Mouse (Mus musculus) lung, postnatal 14 days (tissue): Measurements from ENCODE around the gene Dqx1.

Source experiments
- DNase-seq: peaks from one replicate; pipeline ENCODE4 v3.0.0; 2021

The Dqx1 gene

GRCm38 (mm10) chr6:83057790-83058189 lies at the start of gene Dqx1:
Gene Dqx1 (plus strand): TSS chr6:83057844.
- no peak for DNase-seq

GRCm38 (mm10) chr6:83008659-83009058 lies 49.0 kb upstream of the Dqx1 start:
- peak; percentile 32 for DNase-seq

DNA sequence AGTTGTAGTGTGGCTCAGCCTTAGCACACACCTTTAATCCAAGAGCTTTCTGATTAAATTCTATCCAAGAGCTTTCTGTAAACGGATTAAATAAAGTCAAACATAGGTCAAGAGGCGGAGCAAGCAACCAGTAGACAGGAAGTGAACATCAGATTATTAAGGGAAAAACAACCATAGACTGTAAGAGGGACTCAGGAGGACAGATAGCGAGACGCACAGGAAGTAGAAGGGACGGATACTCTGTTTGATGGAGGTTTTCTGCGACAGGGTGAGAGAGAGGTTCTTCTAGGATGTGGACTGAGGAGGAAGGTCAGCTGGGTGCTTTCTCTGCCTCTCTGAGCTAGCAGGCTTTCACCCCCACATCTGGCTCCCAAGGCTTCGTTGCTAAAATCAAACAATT lies 47.6 kb upstream of the Dqx1 start:
- DNase-seq = no peak

GRCm38 (mm10) chr6:83011255-83011654 lies 46.4 kb upstream of the Dqx1 start:
- no peak for DNase-seq

DNA sequence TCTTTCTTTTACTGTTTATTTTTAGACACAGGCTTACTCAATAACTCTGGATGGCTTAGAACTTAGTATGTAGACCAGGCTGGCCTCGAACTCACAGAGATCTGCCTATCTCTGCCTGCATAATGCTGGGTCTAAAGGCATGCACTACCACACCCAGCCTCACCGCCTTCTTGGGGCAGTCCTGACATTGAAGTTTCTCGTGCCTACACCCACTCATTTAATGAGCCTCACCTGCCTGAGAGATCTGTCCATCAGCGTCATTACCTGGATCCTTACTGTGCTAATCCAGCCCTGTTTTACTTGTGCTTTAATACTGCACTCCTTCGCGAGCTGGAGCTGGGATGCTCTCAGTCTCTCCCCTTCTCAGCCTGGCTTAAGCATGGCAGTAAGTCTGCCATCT lies 45.9 kb upstream of the Dqx1 start:
- DNase-seq = no peak

DNA sequence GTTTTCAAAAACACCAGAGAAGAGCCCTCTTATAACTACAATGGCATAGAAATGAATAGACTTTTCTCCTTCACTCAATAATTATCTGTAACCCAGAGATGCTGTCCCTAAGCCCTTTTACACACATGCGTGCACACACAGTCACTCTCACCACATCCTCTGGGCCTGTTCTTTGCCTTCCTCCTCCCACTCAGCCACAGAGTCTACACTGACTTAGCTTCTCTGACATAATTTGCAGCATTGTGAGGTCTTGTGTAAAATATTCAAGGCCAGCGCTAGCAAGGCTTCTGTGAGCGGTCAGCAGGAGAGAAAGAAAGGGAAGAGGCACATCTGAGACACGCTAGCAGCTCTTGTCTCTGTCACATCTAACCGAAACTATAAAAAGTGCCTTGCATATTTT lies 44.2 kb upstream of the Dqx1 start:
- DNase-seq = no peak

DNA sequence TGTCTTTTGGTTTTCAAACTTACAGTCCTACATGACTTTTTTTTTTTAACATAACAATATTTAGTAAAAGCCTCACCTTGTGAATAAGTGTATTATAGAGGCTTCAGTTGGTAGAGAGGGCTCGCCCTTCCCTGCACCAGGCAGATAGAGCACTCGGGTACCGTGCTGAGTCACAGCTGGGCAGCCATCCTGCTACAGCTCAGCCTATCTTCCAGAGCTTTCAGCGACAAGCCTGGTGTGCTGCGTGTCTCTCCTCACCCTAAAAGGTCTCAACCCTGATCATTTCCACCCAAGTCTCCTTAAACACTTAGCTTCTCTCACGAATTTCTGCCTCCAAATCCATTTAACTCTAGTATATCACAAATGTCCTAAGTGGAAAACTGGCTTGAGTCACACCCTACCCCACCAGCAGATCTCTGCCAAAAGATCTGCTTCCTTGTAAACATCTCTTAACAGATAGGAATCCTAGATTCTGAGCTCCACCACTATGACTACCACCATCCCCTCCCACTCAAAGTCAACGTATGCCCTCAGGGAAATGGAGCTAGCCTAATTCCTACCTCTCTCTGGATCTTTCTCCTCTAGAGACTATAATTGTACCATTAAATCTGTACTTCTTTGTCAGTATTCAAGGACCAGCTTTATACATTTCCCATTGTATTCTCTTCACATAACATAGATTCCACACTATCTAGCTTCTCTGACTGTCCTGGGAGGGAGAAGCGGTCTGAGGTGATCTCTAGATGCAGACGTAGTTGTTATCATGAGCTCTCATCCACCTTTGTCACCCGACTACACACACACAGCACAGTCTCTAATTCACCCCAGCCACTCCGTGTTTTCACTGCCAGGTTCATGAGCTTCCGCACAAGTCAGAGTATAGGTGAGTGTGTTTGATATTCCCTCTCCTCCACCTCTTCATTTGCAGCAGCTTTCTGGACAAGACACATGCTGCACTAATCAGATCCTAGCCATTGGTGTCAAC lies 42.9 kb upstream of the Dqx1 start:
- no peak for DNase-seq

DNA sequence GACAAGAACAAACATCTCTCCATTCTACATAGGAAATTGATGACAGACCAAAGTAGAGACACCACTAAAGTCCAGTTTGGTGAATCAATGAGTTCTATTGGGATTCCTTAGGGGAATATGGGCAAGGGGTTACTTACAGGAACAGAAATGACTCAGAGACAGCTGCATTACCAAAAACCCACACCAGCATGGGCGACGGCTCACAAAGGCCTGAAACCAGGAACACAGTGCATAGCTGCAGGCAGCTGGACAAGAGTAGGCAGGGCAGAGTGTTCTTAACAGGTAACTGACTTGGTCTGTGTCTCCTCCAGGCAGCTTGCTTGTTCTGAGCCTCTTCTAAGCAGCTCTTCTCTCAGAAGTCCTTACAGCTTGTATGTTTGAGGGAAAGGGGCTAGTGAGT lies 41.9 kb upstream of the Dqx1 start:
- DNase-seq = no peak

GRCm38 (mm10) chr6:83017190-83017589 lies 40.5 kb upstream of the Dqx1 start:
- peak; percentile 36 for DNase-seq

GRCm38 (mm10) chr6:83019044-83019443 lies 38.6 kb upstream of the Dqx1 start:
- DNase-seq = no peak

GRCm38 (mm10) chr6:83020121-83020520 lies 37.5 kb upstream of the Dqx1 start:
- DNase-seq = no peak

DNA sequence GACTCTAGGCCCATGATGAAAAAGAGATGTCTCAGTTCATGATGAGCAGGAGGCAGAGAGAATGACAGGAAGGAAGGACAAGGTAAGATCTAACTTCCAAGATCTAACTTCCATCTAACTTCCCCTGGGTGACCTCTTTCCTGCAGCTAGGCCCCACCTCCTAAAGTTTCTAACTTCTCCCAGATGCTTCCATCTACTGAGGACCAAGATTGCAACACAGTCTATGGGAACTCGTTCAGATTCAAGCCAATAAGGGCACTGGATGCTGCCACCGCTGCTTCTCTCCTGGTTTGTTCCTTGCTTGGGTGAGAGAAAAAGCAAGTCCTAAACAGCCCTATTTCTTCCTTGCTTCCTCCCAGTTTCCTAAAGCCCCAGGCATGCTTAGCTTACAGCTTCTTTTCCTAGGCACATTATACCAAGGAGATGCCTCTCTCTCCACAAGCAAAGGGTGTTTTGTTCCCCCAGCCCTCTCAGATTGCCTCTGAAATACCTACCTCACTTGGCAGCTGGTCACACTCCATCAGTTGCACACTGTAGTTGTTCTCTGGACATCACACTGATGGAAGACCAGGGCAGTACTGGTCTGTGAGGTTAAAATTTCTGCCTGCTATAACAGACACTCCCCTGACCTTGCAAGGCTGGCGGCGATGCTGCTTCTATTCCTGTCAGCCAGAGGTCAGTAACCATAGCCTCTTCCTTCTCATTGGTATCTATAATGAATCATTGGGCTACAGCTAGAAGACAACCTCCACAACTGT lies 36.6 kb upstream of the Dqx1 start:
- no peak for DNase-seq

GRCm38 (mm10) chr6:83023008-83023407 lies 34.6 kb upstream of the Dqx1 start:
- no peak for DNase-seq

GRCm38 (mm10) chr6:83023786-83024185 lies 33.9 kb upstream of the Dqx1 start:
- DNase-seq = no peak

DNA sequence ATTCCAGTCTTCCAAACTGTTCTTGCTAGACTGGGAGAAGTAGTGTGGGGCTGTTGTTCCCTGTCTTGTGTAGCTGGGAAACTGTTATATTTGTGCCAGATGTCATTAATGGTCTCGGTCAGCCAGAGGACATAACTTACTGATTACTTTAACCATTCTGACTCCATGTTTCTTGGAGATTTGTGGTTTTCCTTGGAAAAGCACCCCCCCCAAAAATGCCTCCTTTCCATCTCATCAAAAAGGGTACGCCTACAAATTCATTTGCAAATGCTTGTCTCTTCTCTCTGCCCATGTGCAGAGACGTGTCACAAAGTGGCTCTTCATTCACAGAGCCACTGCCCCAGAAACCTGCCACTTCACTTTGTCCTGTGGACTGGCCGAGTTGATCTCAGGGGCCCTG lies 33.2 kb upstream of the Dqx1 start:
- no peak for DNase-seq

- no peak for DNase-seq
These were observed 32.4 kb upstream of the Dqx1 start for GRCm38 (mm10) chr6:83025221-83025620.

- no peak for DNase-seq
These were observed 30.4 kb upstream of the Dqx1 start for GRCm38 (mm10) chr6:83027293-83027692.

- DNase-seq = no peak
These were observed 29.9 kb upstream of the Dqx1 start for GRCm38 (mm10) chr6:83027706-83028105.

GRCm38 (mm10) chr6:83029777-83030176 lies 27.9 kb upstream of the Dqx1 start:
- no peak for DNase-seq

DNA sequence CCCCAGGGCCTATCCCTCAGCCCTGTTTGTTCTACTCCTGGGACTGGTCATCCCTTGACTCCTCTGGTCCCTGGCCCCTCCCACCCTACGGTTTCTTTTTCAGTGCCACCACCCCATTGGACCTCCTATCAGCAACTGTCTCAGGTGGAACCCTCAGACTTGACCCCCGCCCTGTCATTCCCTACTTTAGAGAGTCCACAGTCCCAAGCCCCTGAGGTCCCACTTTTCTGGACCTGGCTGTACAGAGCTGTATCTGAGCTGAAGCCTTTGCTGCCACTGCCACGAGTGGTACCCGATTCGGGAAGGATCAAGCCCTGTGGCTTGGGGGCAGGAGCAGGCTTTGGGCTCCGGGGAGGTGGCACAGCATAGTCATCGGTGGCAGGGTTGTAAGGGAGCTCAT lies 26.5 kb upstream of the Dqx1 start:
- no peak for DNase-seq

DNA sequence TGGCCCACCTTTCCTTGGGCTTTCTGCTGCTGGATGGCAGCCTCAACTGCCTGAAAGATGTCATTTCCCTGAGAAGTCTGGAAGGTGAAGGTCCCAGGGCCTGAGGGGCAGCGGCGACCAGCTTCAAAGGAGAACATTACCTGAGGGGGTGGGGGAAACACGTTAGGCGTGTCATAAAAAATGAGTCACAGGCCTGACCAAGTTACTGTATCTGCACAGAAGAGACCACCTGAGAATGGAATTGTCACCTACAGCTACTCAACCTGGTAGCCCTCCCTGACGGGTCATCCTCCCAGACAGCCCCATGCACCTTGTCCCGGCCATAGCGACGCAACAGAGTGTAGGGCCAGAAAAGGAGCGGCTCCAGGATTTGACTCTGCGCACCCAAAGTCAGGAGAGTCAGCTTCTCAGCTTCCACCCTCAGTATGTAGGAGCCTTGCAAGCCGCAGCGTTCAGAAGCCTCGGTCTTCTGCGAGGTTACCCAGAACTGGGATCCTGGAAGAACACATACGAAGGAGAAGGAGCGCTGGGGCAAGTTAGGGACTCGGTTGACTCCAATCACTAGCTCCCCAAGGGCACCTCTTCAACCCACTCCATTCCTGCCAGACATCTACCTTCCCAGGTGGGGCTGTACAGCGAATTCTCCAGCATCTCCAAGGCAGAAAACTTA lies 25.6 kb upstream of the Dqx1 start:
- DNase-seq = no peak

DNA sequence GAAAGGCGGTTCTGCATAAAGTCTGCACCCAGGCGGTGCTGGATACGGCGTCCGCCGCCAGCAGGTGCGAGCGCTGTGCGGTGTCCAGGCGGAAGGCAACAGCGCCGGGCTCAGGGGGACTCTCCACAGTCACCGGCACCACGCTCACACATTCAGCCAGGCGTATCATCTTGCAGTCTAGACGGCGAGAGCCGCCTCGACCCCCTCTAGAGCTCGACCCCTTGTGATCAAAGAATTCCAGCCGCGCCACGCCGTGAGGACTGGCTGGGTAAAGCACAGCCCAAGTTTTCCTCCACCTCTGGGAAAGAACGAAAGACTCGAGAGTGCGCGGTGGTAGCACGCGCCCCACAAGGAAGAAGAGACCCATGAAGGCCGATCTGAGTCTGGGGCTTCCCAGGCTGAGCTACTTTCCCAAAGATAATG lies 24.9 kb upstream of the Dqx1 start:
- DNase-seq = peak; percentile 51
